Mouse (Mus musculus) C2C12 (cell line): Measurements from ENCODE around the gene 1700001P01Rik.

Experiments used
- CEBPB ChIP-seq: IDR thresholded peaks from one replicate; pipeline ENCODE4 v1.6.1; 2011; ENCODE audit warnings: low read depth, mild to moderate bottlenecking, control low read depth, moderate library complexity
- CTCF ChIP-seq: IDR thresholded peaks from one replicate; pipeline ENCODE4 v1.5.1; 2011; ENCODE audit not compliant: control insufficient read depth, insufficient read depth, insufficient read length
- MAX ChIP-seq: IDR thresholded peaks from one replicate; pipeline ENCODE4 v1.6.1; 2011; ENCODE audit warnings: mild to moderate bottlenecking, control low read depth
- MYOD1 ChIP-seq: IDR thresholded peaks from one replicate; pipeline ENCODE4 v1.6.1; 2011; ENCODE audit warnings: low read depth; ENCODE audit not compliant: control insufficient read depth, insufficient read length

DNA sequence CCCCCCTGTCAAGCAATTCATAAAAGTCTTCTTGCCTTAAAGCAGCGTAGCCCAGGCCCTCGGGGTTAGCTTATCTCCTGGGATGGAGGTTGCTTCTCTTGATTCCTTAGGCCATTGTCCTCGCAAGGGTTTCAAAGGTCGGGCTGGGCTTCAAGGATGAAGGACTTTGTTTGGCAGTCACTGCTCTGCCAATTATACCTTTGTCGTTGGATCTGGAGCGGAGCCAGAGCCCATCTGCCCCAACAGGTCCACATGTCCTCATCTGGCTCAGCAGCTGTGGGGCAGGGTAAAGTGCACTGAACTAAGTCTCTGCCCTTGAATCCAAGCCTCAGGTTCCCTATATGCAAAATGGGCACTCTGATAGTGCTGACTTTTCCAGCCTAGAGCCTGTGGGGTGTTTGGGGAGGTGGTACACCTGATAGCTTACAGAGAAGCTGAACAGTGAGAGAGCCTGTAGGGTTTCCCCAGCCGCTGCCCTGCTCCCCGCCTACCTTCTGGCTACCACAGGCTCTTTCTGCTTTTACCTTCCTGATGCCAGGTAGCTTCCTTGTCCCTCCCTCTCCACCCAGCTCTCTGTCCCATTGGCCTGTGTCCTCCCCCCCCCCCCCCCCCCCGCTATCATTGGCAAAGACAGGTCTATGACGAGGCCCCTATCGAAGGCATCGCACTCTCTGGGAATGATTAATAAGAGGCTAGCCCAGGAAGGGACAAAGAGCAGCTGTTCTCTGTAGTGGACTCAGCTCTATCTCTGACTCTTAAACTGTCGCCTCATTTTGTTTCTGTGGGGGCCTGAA is 36.0 kb upstream of the 1700001P01Rik start:
- no peak for TF ChIP-seq CEBPB
- no peak for TF ChIP-seq CTCF
- no peak for TF ChIP-seq MYOD1
- TF ChIP-seq MAX, result no peak
